ENCODE assay signal across 11 mouse cellular contexts in the genomic region with DNA sequence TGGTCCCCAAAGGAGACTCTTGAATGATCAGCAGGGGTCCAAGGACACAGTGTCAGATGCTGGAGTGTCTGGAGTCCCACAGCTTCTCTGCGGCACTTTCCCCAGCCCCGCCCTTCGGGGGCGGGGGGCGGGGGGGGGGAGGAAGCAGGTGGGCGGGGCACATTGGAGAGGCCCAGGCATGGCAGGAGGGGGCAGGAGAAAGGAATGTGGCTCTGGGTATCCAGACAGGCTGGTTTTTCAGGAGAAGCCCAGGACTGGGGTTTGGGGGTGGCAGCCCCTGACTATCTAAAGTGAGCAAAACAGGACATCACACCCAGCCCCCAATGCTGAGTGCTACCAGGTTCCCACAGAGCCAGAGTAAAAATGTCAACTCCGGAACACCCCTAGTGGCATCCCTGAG. TPM values are rescaled to one million over a fixed set of nuclear protein-coding genes. Genes with fewer than 3 reads are reported as not detected.
DNase-seq lines count a peak whose midpoint lies in the region; ATAC-seq and TF ChIP-seq lines count a peak whose summit lies in the region.
"Had no signal": no experiment of that assay in that cellular context is flagged by ENCODE, and none has a peak within 500 bp of the region (broad histone marks: within the 10 kb centered on the region; RNA-seq: fewer than 3 reads in every experiment).

No protein-coding gene starts in this region.

- DNase-seq in embryo, embryonic 9.5 days (ENCODE audit: extremely low spot score): peak; percentile 63
- no peak for DNase-seq in embryo, embryonic 10 days (ENCODE audit: low spot score)
- peak; percentile 61 for DNase-seq in lung, embryonic 14.5 days
- DNase-seq in lung, postnatal 25 days (ENCODE audit: low spot score): no peak
- no peak for DNase-seq in gastrocnemius, postnatal 36 days
- no peak for DNase-seq in gastrocnemius, adult 2 months
- DNase-seq: cerebellum, adult 11-12 months; forebrain, postnatal 0 days; thymus, postnatal 36 days had no signal

- no peaks in the 10 kb centered on the region for H3K9me3 ChIP-seq in lung, embryonic 14.5 days (ENCODE audit: low read depth, low read length)
- no peaks in the 10 kb centered on the region for H3K9me3 ChIP-seq in embryonic facial prominence, embryonic 13.5 days
- no peaks in the 10 kb centered on the region for H3K9me3 ChIP-seq in liver, embryonic 15.5 days (replicated peaks)

- H3K9ac ChIP-seq in lung, embryonic 14.5 days: no peak overlapping the region
- no peak overlapping the region; the same call in 1 of the 2 replicates for H3K9ac ChIP-seq in embryonic facial prominence, embryonic 13.5 days
- H3K9ac ChIP-seq in liver, embryonic 15.5 days: peak overlapping the region; percentile 23; the same call in 1 of the 2 replicates
- H3K9ac ChIP-seq: forebrain, postnatal 0 days had no signal

- H3K27ac ChIP-seq in lung, embryonic 14.5 days (ENCODE audit: low read depth): peak overlapping the region; percentile 60
- peak overlapping the region; percentile 78 for H3K27ac ChIP-seq in embryonic facial prominence, embryonic 13.5 days
- H3K27ac ChIP-seq in liver, embryonic 15.5 days (replicated peaks): peak overlapping the region; percentile 65; the same call in 1 of the 2 replicates
- H3K27ac ChIP-seq in gastrocnemius, adult 2 months: no peak overlapping the region

- H3K36me3 ChIP-seq in lung, embryonic 14.5 days (ENCODE audit: insufficient read depth): 0 out of 2 replicates have a peak, but pooled peaks cover 3% of the 10 kb centered on the region
- H3K36me3 ChIP-seq in embryonic facial prominence, embryonic 13.5 days: no peaks in the 10 kb centered on the region
- H3K36me3 ChIP-seq in liver, embryonic 15.5 days (replicated peaks): peaks cover 5% of the 10 kb centered on the region; the same call in 1 of the 2 replicates

- no peak overlapping the region for H3K4me3 ChIP-seq in lung, embryonic 14.5 days (ENCODE audit: low read depth, low read length)
- peak overlapping the region; percentile 9 for H3K4me3 ChIP-seq in embryonic facial prominence, embryonic 13.5 days
- H3K4me3 ChIP-seq in liver, embryonic 15.5 days (replicated peaks): no peak overlapping the region
- H3K4me3 ChIP-seq in gastrocnemius, adult 2 months: no peak overlapping the region

- ATAC-seq in lung, embryonic 14.5 days (ENCODE audit: insufficient read depth): peak; percentile 63
- ATAC-seq in embryonic facial prominence, embryonic 13.5 days (ENCODE audit: insufficient number of reproducible peaks, insufficient read depth, low FRiP score, low TSS enrichment, low read depth): 0 out of 2 replicates have a peak, but pooled peaks have one; percentile 38
- no peak for ATAC-seq in liver, embryonic 15.5 days (ENCODE audit: insufficient read depth)
- ATAC-seq: forebrain, postnatal 0 days had no signal

- H3K4me1 ChIP-seq in lung, embryonic 14.5 days (ENCODE audit: insufficient read depth): peaks cover 18% of the 10 kb centered on the region
- peaks cover 46% of the 10 kb centered on the region for H3K4me1 ChIP-seq in embryonic facial prominence, embryonic 13.5 days
- peaks cover 93% of the 10 kb centered on the region for H3K4me1 ChIP-seq in liver, embryonic 15.5 days (replicated peaks)

- intact Hi-C loops in gastrocnemius, postnatal 36 days (cut with DNase I): no loop called here
- intact Hi-C loops in gastrocnemius, adult 2 months (cut with DNase I): no loop called here

- WGBS in lung, embryonic 14.5 days: 12% methylated on average over 7 of the region's 7 CpGs
- 6% methylated on average over 6 of the region's 7 CpGs for WGBS in embryonic facial prominence, embryonic 13.5 days
- WGBS in liver, embryonic 15.5 days (ENCODE audit: insufficient replicate concordance): 10% methylated on average over 7 of the region's 7 CpGs

- H3K27me3 ChIP-seq in lung, embryonic 14.5 days (ENCODE audit: insufficient read depth, low read length): no peaks in the 10 kb centered on the region
- no peaks in the 10 kb centered on the region for H3K27me3 ChIP-seq in embryonic facial prominence, embryonic 13.5 days
- no peaks in the 10 kb centered on the region for H3K27me3 ChIP-seq in liver, embryonic 15.5 days

- H3K4me2 ChIP-seq in lung, embryonic 14.5 days: peak overlapping the region; percentile 33
- H3K4me2 ChIP-seq in embryonic facial prominence, embryonic 13.5 days: peak overlapping the region; percentile 37
- peak overlapping the region; percentile 32 for H3K4me2 ChIP-seq in liver, embryonic 15.5 days

- TF ChIP-seq CTCF in lung, embryonic 14.5 days (IDR thresholded peaks at IDR 0.05; ENCODE audit: low read depth): no peak
- no peak for TF ChIP-seq CTCF in gastrocnemius, adult 2 months (IDR thresholded peaks at IDR 0.05)

RNA-seq across cellular contexts. Expression of gene Sbno2, which starts 8.1 kb away (rescaled TPM):
- polyA plus RNA-seq in lung, embryonic 14.5 days (2014; fragmentation: Nextera tagmentation; extraction: Ambion mirVana): 13.9 and 16.3 TPM in 2 replicates
- 15.8 and 16.1 TPM in 2 replicates for polyA plus RNA-seq in embryonic facial prominence, embryonic 13.5 days (2015; fragmentation: Nextera tagmentation; extraction: Ambion mirVana)
- polyA plus RNA-seq in liver, embryonic 15.5 days (2015; fragmentation: Nextera tagmentation; extraction: Ambion mirVana): 10.4 and 12.3 TPM in 2 replicates
- total RNA-seq in gastrocnemius, postnatal 36 days (2021): 1 to 10 TPM; 4.5 to 7.3 TPM
- total RNA-seq in gastrocnemius, adult 2 months (2021): 1 to 10 TPM; 6.2 to 7.1 TPM

RNA-seq across cellular contexts. Expression of gene Stk11, which starts 18.3 kb away (rescaled TPM):
- polyA plus RNA-seq in lung, embryonic 14.5 days (2014; fragmentation: Nextera tagmentation; extraction: Ambion mirVana): 28.7 and 29.7 TPM in 2 replicates
- polyA plus RNA-seq in embryonic facial prominence, embryonic 13.5 days (2015; fragmentation: Nextera tagmentation; extraction: Ambion mirVana): 18.5 and 19.0 TPM in 2 replicates
- 16.4 and 21.8 TPM in 2 replicates for polyA plus RNA-seq in liver, embryonic 15.5 days (2015; fragmentation: Nextera tagmentation; extraction: Ambion mirVana)
- 100 to 1,000 TPM; 120 to 135 TPM for total RNA-seq in gastrocnemius, postnatal 36 days (2021)
- 100 to 1,000 TPM; 144 to 153 TPM for total RNA-seq in gastrocnemius, adult 2 months (2021)

RNA-seq across cellular contexts. Expression of gene Atp5d, which starts 41.2 kb away (rescaled TPM):
- 493 and 529 TPM in 2 replicates for polyA plus RNA-seq in lung, embryonic 14.5 days (2014; fragmentation: Nextera tagmentation; extraction: Ambion mirVana)
- 491 and 513 TPM in 2 replicates for polyA plus RNA-seq in embryonic facial prominence, embryonic 13.5 days (2015; fragmentation: Nextera tagmentation; extraction: Ambion mirVana)
- 291 and 300 TPM in 2 replicates for polyA plus RNA-seq in liver, embryonic 15.5 days (2015; fragmentation: Nextera tagmentation; extraction: Ambion mirVana)
- 100 to 1,000 TPM; 600 to 616 TPM for total RNA-seq in gastrocnemius, postnatal 36 days (2021)
- total RNA-seq in gastrocnemius, adult 2 months (2021): 100 to 1,000 TPM; 535 to 725 TPM

RNA-seq across cellular contexts. Expression of gene Cbarp, which starts 43.4 kb away (rescaled TPM):
- polyA plus RNA-seq in lung, embryonic 14.5 days (2014; fragmentation: Nextera tagmentation; extraction: Ambion mirVana): 3.8 and 5.5 TPM in 2 replicates
- polyA plus RNA-seq in embryonic facial prominence, embryonic 13.5 days (2015; fragmentation: Nextera tagmentation; extraction: Ambion mirVana): 6.8 and 9.8 TPM in 2 replicates
- polyA plus RNA-seq in liver, embryonic 15.5 days (2015; fragmentation: Nextera tagmentation; extraction: Ambion mirVana): 0.35 and 0.51 TPM in 2 replicates
- total RNA-seq in gastrocnemius, postnatal 36 days (2021): 1 to 10 TPM; 1.4 to 2.1 TPM
- total RNA-seq in gastrocnemius, adult 2 months (2021): 1 to 10 TPM; 1.8 to 2.3 TPM

RNA-seq across cellular contexts. Expression of gene Gpx4, which starts 50.3 kb away (rescaled TPM):
- polyA plus RNA-seq in lung, embryonic 14.5 days (2014; fragmentation: Nextera tagmentation; extraction: Ambion mirVana): 471 and 474 TPM in 2 replicates
- 445 and 488 TPM in 2 replicates for polyA plus RNA-seq in embryonic facial prominence, embryonic 13.5 days (2015; fragmentation: Nextera tagmentation; extraction: Ambion mirVana)
- 603 and 658 TPM in 2 replicates for polyA plus RNA-seq in liver, embryonic 15.5 days (2015; fragmentation: Nextera tagmentation; extraction: Ambion mirVana)
- 100 to 1,000 TPM; 500 to 536 TPM for total RNA-seq in gastrocnemius, postnatal 36 days (2021)
- 100 to 1,000 TPM; 552 to 603 TPM for total RNA-seq in gastrocnemius, adult 2 months (2021)

Comparison
In these comparisons a context has a peak if more than half of its experiments do, and no peak if none do; other contexts are left out.
1. DNase-seq: peak in embryo, embryonic 9.5 days (single experiment) and lung, embryonic 14.5 days (single experiment); none in embryo, embryonic 10 days (single experiment), lung, postnatal 25 days (single experiment), gastrocnemius, postnatal 36 days (0 of 2) and gastrocnemius, adult 2 months (single experiment).
2. Peak in every context shown above with its lines, with median percentiles within 50 percentile points of each other: H3K4me2 ChIP-seq.